Mouse (Mus musculus) effector memory CD4-positive, alpha-beta T cell, adult 7 months (primary cell): Measurements from ENCODE around the gene Vmn1r91. TPM values are rescaled to one million over a fixed set of nuclear protein-coding genes. Genes with fewer than 3 reads are reported as not detected.

Source experiments
- polyA plus RNA-seq: library from polyadenylated mRNA; unstranded; fragments of 100-300 nt; shearing (Covaris generic); gene quantifications from one replicate; pipeline ENCODE4 v1.2.1, GENCODE M21; 2017

Vmn1r91 gene
- polyA plus RNA-seq = 0.87 TPM

DNA sequence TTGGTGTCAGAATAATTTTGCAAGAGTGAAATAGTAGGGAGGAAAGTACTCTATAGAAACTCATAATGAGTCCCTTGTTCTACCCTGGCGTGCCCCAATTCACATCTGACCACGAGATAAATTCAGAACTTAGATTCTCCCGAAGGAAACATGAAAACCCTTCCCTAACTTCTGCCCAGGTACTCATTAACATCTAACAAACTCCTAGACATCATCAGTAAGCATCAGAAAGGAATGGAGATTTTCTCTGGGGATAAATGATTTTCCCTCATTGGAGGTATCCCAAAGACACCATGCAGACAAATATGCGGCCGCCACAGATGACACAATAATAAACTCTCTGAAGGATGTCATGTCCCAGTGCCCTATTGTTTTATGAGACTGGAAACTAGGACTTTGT is at the start of gene Vmn1r91:
Gene Vmn1r91 (plus strand): TSS at position 301 of the 400 bp plus-strand sequence.

GRCm38 (mm10) chr7:20122479-20122878 is 23.0 kb downstream of the Vmn1r91 start, which contains the start of gene Gm16442:
Gene Gm16442 (minus strand): TSS chr7:20122579.

GRCm38 (mm10) chr7:20138988-20139387 is 39.5 kb downstream of the Vmn1r91 start, which contains the start of gene Vmn1r93:
Gene Vmn1r93 (minus strand): TSS chr7:20139088.

Other genes starting within 250 kb of the Vmn1r91 start
- gene Gm19345, start 247.7 kb upstream of the Vmn1r91 start, polyA plus RNA-seq = not detected
- not detected for gene Ceacam16, start 238.4 kb upstream of the Vmn1r91 start, polyA plus RNA-seq
- not detected for gene Ceacam19, start 211.7 kb upstream of the Vmn1r91 start, polyA plus RNA-seq
- gene Pvr, start 178.5 kb upstream of the Vmn1r91 start, polyA plus RNA-seq = 42.3 TPM
- 0.94 TPM for gene Igsf23, start 148.9 kb upstream of the Vmn1r91 start, polyA plus RNA-seq
- gene Ceacam20, start 134.3 kb upstream of the Vmn1r91 start, polyA plus RNA-seq = 0.18 TPM
- gene Nlrp9b, start 108.2 kb upstream of the Vmn1r91 start, polyA plus RNA-seq = 0.26 TPM
- not detected for gene Gm16442, start 22.9 kb downstream of the Vmn1r91 start, polyA plus RNA-seq
- not detected for gene Vmn1r93, start 39.4 kb downstream of the Vmn1r91 start, polyA plus RNA-seq
- gene Vmn1r94, start 68.7 kb downstream of the Vmn1r91 start, polyA plus RNA-seq = not detected
- 0.55 TPM for gene Vmn1r95, start 94.0 kb downstream of the Vmn1r91 start, polyA plus RNA-seq
- not detected for gene Gm6164, start 105.9 kb downstream of the Vmn1r91 start, polyA plus RNA-seq
- not detected for gene Gm4498, start 134.1 kb downstream of the Vmn1r91 start, polyA plus RNA-seq
- not detected for gene Gm5890, start 163.2 kb downstream of the Vmn1r91 start, polyA plus RNA-seq
- not detected for gene Gm4133, start 234.4 kb downstream of the Vmn1r91 start, polyA plus RNA-seq